Mouse (Mus musculus) intestine, postnatal 0 days (tissue): ENCODE results near the gene Angpt4. TPM values are rescaled to one million over a fixed set of nuclear protein-coding genes. Genes with fewer than 3 reads are reported as not detected.

Experiments used
- ATAC-seq: fragments of 200-750 bp; cut with Nextera tagmentation; 2 replicates; pipeline ENCODE4 v1.8.0; 2017; ENCODE audit warnings: mild to moderate bottlenecking, moderate TSS enrichment, moderate library complexity
- H3K27ac ChIP-seq: fragments of 300-500 bp; sonication (generic); 2 replicates; pipeline ENCODE4 v1.5.1; 2014; ENCODE audit warnings: mild to moderate bottlenecking, low read depth, low read length, moderate library complexity
- H3K27me3 ChIP-seq: fragments of 300-500 bp; sonication (generic); replicated peaks from 2 replicates; pipeline ENCODE4 v1.6.1; 2014; ENCODE audit warnings: low read length, mixed read lengths; ENCODE audit not compliant: control insufficient read depth, insufficient read depth
- H3K36me3 ChIP-seq: fragments of 300-500 bp; sonication (generic); 2 replicates; pipeline ENCODE4 v1.6.1; 2014; ENCODE audit warnings: mild to moderate bottlenecking, moderate library complexity; ENCODE audit not compliant: control insufficient read depth, insufficient read depth
- H3K4me1 ChIP-seq: fragments of 300-500 bp; sonication (generic); replicated peaks from 2 replicates; pipeline ENCODE4 v1.6.1; 2014; ENCODE audit warnings: antibody characterized with exemption, low read length, mixed read lengths; ENCODE audit not compliant: control insufficient read depth, insufficient read depth
- H3K4me2 ChIP-seq: fragments of 300-500 bp; sonication (generic); replicated peaks from 2 replicates; pipeline ENCODE4 v1.6.1; 2014; ENCODE audit warnings: low read depth, mild to moderate bottlenecking, moderate library complexity
- H3K4me3 ChIP-seq: fragments of 300-500 bp; sonication (generic); 2 replicates; pipeline ENCODE4 v1.5.1; 2014; ENCODE audit warnings: low read depth, low read length
- H3K9ac ChIP-seq: fragments of 300-500 bp; sonication (generic); 2 replicates; pipeline ENCODE4 v1.6.1; 2014; ENCODE audit warnings: mild to moderate bottlenecking, low read depth, low read length
- H3K9me3 ChIP-seq: fragments of 300-500 bp; sonication (generic); 2 replicates; pipeline ENCODE4 v1.6.1; 2016; ENCODE audit warnings: mixed run types; ENCODE audit not compliant: control insufficient read depth
- CTCF ChIP-seq: sonication (generic); IDR thresholded peaks from 2 replicates; pipeline ENCODE4 v1.5.1; 2016; ENCODE audit warnings: low read depth, mild to moderate bottlenecking, control low read depth, antibody characterized with exemption, moderate library complexity
- WGBS: fragments of 180-500 bp; shearing (Covaris S2); extraction: QIAGEN DNeasy Blood & Tissue Kit; methylation state at CpG from one replicate; pipeline ENCODE4 v1.1.7; 2014; 5-methylcytosine and 5-hydroxymethylcytosine counted together
- polyA plus RNA-seq: library from polyadenylated mRNA; unstranded; fragments of >200 nt; fragmentation: Nextera tagmentation; extraction: Ambion mirVana; gene quantifications from 2 replicates; pipeline ENCODE4 v1.2.1, GENCODE M21; 2015

The Angpt4 gene
- polyA plus RNA-seq, 1 experiment from 2014 or later: 0.27 TPM

DNA sequence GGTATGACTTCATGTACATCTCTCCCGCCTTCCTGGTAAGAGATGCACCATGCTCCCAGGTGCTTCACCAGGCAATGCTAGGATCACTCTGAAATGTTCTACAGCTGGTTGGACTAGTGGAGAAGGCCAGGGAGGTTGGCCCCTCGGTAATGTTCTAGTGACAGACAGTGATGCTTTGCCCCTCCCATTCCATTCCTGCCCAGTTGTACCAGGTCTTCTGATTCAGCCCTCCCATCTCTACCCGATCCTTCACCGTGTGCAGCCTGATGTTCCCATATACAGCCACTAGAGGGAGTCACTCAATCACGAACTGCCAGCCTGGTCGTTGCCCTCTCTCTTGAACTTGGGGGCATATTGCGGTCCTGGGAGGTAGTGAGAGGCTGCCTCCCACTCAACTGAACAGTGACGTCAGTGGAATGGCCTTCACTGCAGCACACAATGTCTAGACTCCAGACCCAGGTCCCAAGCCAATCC is 35.0 kb upstream of the Angpt4 start:
- Histone ChIP-seq H3K4me3 (no peak overlapping the region), H3K27ac (no peak overlapping the region), H3K4me1 (no peaks in the 10 kb centered on the region), H3K36me3 (no peaks in the 10 kb centered on the region), H3K9ac (no peak overlapping the region; the same call in 1 of the 2 replicates), H3K9me3 (no peaks in the 10 kb centered on the region), H3K4me2 (no peak overlapping the region), H3K27me3 (no peaks in the 10 kb centered on the region)
- 13% methylated on average over 8 of the region's 8 CpGs for WGBS
- peak; percentile 95 for TF ChIP-seq CTCF
- peak; percentile 53; the same call in 1 of the 2 replicates for ATAC-seq

DNA sequence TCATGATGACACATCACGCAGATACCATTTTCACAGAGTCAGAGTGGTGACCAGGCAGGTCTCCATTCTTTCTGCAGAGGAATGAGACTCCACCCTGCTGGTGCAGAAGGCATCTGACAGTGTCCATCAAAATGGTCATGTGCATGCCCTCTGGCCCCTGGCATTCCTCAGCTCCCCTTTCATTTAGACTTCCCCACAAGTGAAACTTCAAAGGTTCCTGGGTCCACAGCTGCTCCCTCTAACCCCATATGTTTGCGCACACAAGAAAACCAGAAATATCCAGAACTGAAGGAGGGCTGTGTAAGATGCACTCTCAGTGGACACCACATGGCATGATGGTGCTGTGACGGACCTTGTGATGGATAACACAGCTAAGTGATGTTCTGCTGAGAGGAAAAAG is 32.4 kb upstream of the Angpt4 start:
- Histone ChIP-seq H3K4me1 (no peaks in the 10 kb centered on the region), H3K9me3 (no peaks in the 10 kb centered on the region), H3K4me2 (no peak overlapping the region), H3K9ac (no peak overlapping the region), H3K27ac (no peak overlapping the region), H3K4me3 (no peak overlapping the region), H3K36me3 (no peaks in the 10 kb centered on the region), H3K27me3 (no peaks in the 10 kb centered on the region)
- ATAC-seq: no peak
- no peak for TF ChIP-seq CTCF
- WGBS: 78% methylated on average over 3 of the region's 3 CpGs

DNA sequence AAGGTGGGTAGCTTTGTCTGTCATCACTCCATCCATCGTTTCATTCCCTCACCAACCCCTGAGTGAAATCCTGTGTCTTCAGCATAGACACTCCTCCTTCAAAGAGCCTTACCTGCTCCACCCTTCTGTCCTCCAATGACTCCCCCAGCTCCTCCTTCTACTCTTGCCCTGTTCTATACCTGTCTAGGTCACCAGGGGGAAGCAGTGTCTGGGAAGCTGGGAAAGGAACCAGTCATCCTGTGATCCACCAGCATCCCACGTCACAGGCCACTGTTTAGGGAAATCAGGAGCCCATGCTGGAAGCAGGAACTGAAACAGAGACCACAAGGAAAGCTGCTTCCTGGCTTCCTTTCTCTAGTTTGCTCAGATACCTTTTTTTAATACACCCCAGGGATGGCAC is 31.2 kb upstream of the Angpt4 start:
- ATAC-seq: no peak

DNA sequence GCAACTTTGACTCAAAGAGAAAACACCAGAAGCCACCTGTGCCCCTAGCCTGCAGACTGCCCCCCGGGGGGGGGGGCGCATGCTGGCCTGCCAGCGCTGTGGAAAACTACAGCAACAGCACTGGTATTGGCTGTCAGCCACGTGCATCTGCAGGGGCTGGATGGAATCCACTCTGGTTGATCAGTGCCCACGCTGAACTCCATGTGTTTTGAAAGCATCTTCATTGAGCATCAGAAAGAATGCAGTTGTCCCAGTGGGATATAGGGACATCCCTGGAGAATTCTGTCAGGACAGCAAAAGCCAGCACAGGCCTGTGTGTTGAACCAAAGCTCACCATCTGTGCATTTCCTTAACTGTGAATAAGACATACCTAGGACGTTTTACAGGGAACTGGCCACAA is 20.0 kb upstream of the Angpt4 start:
- Histone ChIP-seq H3K4me2 (no peak overlapping the region), H3K36me3 (no peaks in the 10 kb centered on the region), H3K9me3 (no peaks in the 10 kb centered on the region), H3K27ac (no peak overlapping the region), H3K27me3 (no peaks in the 10 kb centered on the region), H3K4me3 (no peak overlapping the region), H3K4me1 (no peaks in the 10 kb centered on the region), H3K9ac (no peak overlapping the region)
- no peak for ATAC-seq
- 62% methylated on average over 6 of the region's 6 CpGs for WGBS
- no peak for TF ChIP-seq CTCF

More for the DNA sequence above, 31.2 kb upstream of the Angpt4 start:
- Histone ChIP-seq H3K27ac (no peak overlapping the region), H3K27me3 (no peaks in the 10 kb centered on the region), H3K9ac (no peak overlapping the region), H3K4me3 (no peak overlapping the region), H3K36me3 (no peaks in the 10 kb centered on the region), H3K4me2 (no peak overlapping the region), H3K4me1 (no peaks in the 10 kb centered on the region), H3K9me3 (no peaks in the 10 kb centered on the region)
- TF ChIP-seq CTCF: peak; percentile 44
- WGBS: 46% methylated on average over 2 of the region's 2 CpGs

DNA sequence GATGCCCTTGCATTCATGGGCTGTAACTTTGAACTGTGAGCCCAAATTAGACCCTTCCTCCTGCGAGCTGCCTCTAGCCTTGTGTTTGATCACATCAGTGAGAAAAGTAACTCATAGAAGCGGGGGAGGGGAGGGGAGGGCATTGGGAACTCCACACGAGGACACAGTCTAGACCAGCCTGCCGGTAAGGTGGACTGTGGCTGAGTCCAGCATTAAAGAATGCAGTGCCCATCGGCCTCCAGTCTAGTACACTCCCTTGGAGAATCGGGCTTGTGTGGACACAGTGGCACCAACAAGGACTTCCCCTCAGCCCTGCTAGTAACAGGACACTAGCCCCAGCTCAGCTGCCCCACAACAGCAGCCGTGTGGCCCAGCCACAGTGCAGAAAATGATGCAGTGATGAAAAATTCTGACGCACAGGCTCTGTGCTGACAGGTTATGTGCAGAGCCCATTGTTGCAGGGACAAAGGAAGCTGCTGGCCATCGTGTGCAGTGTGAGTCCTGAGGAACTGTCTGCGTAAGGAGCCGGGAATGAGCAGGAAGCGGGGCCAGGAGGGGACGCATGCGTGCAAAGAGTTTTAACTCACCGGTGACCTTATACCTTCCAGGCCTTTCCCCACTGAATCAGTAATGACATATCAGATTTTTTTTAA is 17.8 kb upstream of the Angpt4 start:
- no peak for ATAC-seq
- H3K4me3 ChIP-seq: no peak overlapping the region
- WGBS: 53% methylated on average over 15 of the region's 15 CpGs
- H3K4me1 ChIP-seq: no peaks in the 10 kb centered on the region
- H3K9me3 ChIP-seq: no peaks in the 10 kb centered on the region
- TF ChIP-seq CTCF: no peak
- no peak overlapping the region for H3K4me2 ChIP-seq
- no peaks in the 10 kb centered on the region for H3K27me3 ChIP-seq
- H3K27ac ChIP-seq: no peak overlapping the region
- H3K36me3 ChIP-seq: no peaks in the 10 kb centered on the region
- H3K9ac ChIP-seq: no peak overlapping the region

DNA sequence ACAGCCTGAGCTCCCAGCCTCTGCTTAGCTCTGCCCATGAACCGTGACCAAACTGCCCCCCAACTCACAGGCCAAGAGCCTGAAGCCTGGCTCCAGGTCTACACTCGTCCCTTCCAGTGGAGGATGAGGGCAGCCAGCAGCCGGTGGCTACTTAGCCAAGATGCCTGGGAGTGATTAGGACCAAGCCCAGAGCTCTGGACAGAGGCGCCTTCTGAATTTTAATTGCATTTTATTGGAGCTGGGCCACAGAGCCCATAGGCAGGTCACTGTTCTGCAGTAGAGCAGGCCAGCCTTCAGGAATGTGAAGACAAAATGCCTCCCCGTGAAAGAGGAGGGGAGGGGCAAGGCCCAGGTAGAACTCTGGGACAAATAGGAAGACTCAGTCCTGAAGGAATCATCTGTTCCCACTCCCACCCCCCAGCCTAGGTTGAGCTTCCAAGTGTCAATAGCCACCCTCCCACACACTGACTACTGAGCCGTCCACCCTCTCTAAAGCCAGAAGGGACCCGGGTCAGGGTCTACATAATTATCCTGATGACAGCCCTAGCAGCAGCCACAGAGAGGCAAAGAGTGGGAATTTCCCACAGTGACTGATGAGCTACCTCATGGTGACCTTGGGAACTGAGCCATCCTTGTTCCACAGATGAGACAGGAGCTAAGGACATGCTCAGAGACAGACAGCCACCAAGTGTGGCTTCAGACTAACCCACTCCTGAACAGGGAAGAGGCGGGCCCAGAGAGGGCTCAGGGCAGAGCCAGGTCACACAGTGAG is 16.6 kb upstream of the Angpt4 start:
- Histone ChIP-seq H3K36me3 (no peaks in the 10 kb centered on the region), H3K9ac (no peak overlapping the region), H3K4me3 (no peak overlapping the region), H3K27ac (no peak overlapping the region), H3K4me2 (no peak overlapping the region), H3K27me3 (no peaks in the 10 kb centered on the region), H3K4me1 (no peaks in the 10 kb centered on the region), H3K9me3 (no peaks in the 10 kb centered on the region)
- TF ChIP-seq CTCF: no peak
- no peak for ATAC-seq
- 71% methylated on average over 8 of the region's 8 CpGs for WGBS
